Mouse (Mus musculus) ES-E14 (cell line): ENCODE data around the gene Ank2. TPM values are rescaled to one million over a fixed set of nuclear protein-coding genes. Genes with fewer than 3 reads are reported as not detected.

ENCODE experiments used
- DNase-seq: peaks from one replicate; pipeline ENCODE4 v3.0.0-alpha.2; 2013; ENCODE audit warnings: low read depth, low spot score
- H3K27ac ChIP-seq: 2 replicates; pipeline ENCODE4 v1.5.1; 2012; ENCODE audit warnings: low read depth, mild to moderate bottlenecking, low read length, moderate library complexity, mixed read lengths; ENCODE audit not compliant: poor library complexity, insufficient read depth, severe bottlenecking
- H3K36me3 ChIP-seq: 2 replicates; pipeline ENCODE4 v1.6.1; 2012; ENCODE audit warnings: mild to moderate bottlenecking, low read length, moderate library complexity, mixed read lengths; ENCODE audit not compliant: control insufficient read depth, poor library complexity, insufficient read depth, severe bottlenecking
- H3K4me1 ChIP-seq, 2 experiments: fragments of 150-350 bp in 1 of 2; sonication (generic) in 1 of 2; 2 replicates each; pipeline ENCODE4 v1.6.1; 2012; ENCODE audit warnings: low read length in 2 of 2, mild to moderate bottlenecking in 1 of 2, mixed read lengths in 1 of 2; ENCODE audit not compliant: control insufficient read depth in 2 of 2, insufficient read depth in 2 of 2, poor library complexity in 1 of 2
- H3K4me3 ChIP-seq, 2 experiments: fragments of 150-350 bp in 1 of 2; sonication (generic) in 1 of 2; 2 replicates each; pipeline ENCODE4 v1.5.1; 2012; ENCODE audit warnings: low read length in 2 of 2, low read depth in 1 of 2, mild to moderate bottlenecking in 1 of 2, mixed read lengths in 1 of 2; ENCODE audit not compliant: insufficient read depth in 1 of 2, poor library complexity in 1 of 2, severe bottlenecking in 1 of 2
- H3K9ac ChIP-seq: 2 replicates; pipeline ENCODE4 v1.6.1; 2012; ENCODE audit warnings: low read depth, mild to moderate bottlenecking, low read length, mixed read lengths; ENCODE audit not compliant: poor library complexity, insufficient read depth, severe bottlenecking
- H3K9me3 ChIP-seq: fragments of 150-350 bp; sonication (generic); 2 replicates; pipeline ENCODE4 v1.6.1; 2012; ENCODE audit warnings: low read depth, mild to moderate bottlenecking, low read length; ENCODE audit not compliant: control insufficient read depth, insufficient read depth
- CHD2 ChIP-seq: IDR thresholded peaks from 2 replicates; pipeline ENCODE4 v1.6.1; 2014; ENCODE audit warnings: mild to moderate bottlenecking, low read depth, low read length, inconsistent platforms
- HCFC1 ChIP-seq: IDR thresholded peaks from 2 replicates; pipeline ENCODE4 v1.6.1; 2012; ENCODE audit warnings: low read length, inconsistent platforms, borderline replicate concordance; ENCODE audit not compliant: insufficient read depth
- MAFK ChIP-seq: IDR thresholded peaks from 2 replicates; pipeline ENCODE4 v1.6.1; 2014; ENCODE audit warnings: mild to moderate bottlenecking, low read depth, low read length, inconsistent platforms; ENCODE audit not compliant: insufficient read depth
- ZC3H11A ChIP-seq: IDR thresholded peaks from 2 replicates; pipeline ENCODE4 v1.6.1; 2012; ENCODE audit warnings: low read depth, mild to moderate bottlenecking, inconsistent platforms, low read length, borderline replicate concordance
- ZNF384 ChIP-seq: IDR thresholded peaks from 2 replicates; pipeline ENCODE4 v1.6.1; 2012; ENCODE audit warnings: low read depth, low read length, inconsistent platforms
- in situ Hi-C, 2 experiments: fragments of 600-800 bp; cut with MboI; formaldehyde crosslinking; loops; one replicate each; pipeline ENCODE4 v1.15.1; 2025; ENCODE audit warnings: low sequenced_read_pairs in 2 of 2, inconsistent platforms in 1 of 2; ENCODE audit not compliant: unreplicated experiment in 2 of 2
- total RNA-seq: library from RNA; depleted of rRNA; stranded (reverse); fragments of 300-350 nt; gene quantifications from 2 replicates; pipeline ENCODE4 v1.2.3, GENCODE M21; 2012

Ank2 gene
- total RNA-seq, 1 experiment = 15.2 TPM

DNA sequence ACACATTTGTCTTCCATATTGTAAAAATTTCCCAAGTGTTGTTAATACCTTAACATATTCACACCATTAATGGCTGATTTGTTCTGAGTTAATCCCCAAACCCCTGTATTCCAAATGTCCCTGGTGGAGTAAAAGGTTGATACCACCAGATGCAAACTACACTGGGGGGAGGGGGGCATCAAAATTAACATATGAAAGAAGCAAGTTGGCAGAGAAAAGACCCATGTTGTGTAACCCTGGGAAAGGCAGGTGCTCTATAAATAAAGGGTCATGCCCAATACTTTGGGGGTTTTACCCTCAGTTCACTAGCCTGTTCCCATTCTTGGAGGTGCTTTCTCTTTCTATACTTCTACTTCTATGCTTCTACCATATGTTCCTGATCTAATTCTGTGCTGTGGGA, 198.4 kb downstream of the Ank2 start:
- in situ Hi-C loops = no loop called here
- no peak overlapping the region for H3K27ac ChIP-seq
- no peak for DNase-seq

DNA sequence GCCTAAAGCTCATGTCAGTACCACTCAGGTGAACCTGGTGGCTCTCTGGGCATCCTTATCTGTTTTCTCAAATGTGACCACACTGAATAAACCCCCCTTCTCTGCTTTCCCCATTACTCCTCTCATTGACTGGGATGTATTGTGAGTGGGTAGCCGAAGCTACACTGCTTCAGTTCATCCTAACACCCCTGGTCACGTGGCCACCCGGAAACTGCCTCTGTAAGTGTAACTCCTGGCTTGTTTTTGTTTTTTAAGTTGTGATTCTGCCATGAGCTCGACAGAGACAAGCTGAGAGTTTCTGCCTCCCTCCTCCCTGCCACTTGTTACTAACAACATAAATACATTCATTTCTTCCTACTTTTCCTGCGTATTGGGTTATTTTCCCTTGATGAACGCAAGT, 203.2 kb downstream of the Ank2 start:
- no peak for TF ChIP-seq HCFC1
- TF ChIP-seq ZNF384 = no peak
- no peak for TF ChIP-seq ZC3H11A
- H3K9me3 ChIP-seq = no peaks in the 10 kb centered on the region
- DNase-seq = no peak
- no peak overlapping the region for H3K9ac ChIP-seq
- H3K4me1 ChIP-seq = 0 out of 4 replicates have a peak, but pooled peaks cover 0 to 2% of the 10 kb centered on the region in 2 experiments
- no peak overlapping the region for H3K4me3 ChIP-seq
- H3K27ac ChIP-seq = no peak overlapping the region
- in situ Hi-C loops = no loop called here
- H3K36me3 ChIP-seq = no peaks in the 10 kb centered on the region

More for the DNA sequence above, 198.4 kb downstream of the Ank2 start:
- TF ChIP-seq HCFC1 (no peak), ZC3H11A (no peak), CHD2 (no peak), MAFK (no peak), ZNF384 (no peak)
- Histone ChIP-seq H3K4me3 (no peak overlapping the region), H3K4me1 (peaks cover 0 to 2% of the 10 kb centered on the region in 2 experiments; a peak in 1 of 4 replicates), H3K9ac (no peak overlapping the region), H3K9me3 (no peaks in the 10 kb centered on the region), H3K36me3 (no peaks in the 10 kb centered on the region)

DNA sequence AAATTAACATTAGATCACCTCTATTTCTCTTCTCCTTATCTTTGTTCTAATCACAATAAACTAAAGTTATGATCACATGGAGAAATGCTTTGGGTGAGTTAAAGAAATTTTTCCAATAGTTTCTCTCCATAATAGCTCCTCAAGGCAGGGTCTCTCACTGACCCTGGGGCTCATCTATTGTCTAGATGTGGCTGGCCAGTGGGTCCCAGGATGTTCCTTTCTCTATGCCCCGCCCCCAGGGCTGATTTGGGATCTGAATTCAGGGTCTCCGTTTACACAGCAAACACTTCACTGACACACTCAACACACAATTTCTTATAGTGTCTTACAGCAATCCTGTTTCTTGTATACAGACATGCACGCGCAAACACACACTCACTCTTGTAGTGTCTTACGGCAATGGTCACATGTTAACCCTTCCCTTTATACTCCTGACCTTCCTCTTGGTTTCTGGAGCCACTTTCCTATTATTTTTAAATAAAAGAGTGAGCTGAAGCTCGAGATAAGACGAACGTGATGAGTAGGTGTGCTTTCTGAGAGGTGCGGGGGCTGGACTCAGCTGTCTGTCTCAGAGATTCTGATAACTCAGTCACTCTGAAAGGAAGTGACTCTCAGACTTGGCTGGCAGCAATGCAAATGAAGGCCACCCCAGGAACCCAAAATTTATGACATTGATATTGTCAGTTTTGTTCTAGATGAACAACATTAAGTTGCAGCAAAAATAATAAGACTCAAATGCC, 204.4 kb downstream of the Ank2 start:
- in situ Hi-C loops = no loop called here
- H3K9me3 ChIP-seq = no peaks in the 10 kb centered on the region
- no peak for TF ChIP-seq CHD2
- no peak for TF ChIP-seq ZC3H11A
- TF ChIP-seq HCFC1 = no peak
- no peak for TF ChIP-seq MAFK
- no peak for TF ChIP-seq ZNF384
- H3K9ac ChIP-seq = no peak overlapping the region
- no peak for DNase-seq
- H3K4me3 ChIP-seq = no peak overlapping the region
- no peak overlapping the region for H3K27ac ChIP-seq
- H3K4me1 ChIP-seq = 0 out of 4 replicates have a peak, but pooled peaks cover 0 to 2% of the 10 kb centered on the region in 2 experiments
- no peaks in the 10 kb centered on the region for H3K36me3 ChIP-seq

DNA sequence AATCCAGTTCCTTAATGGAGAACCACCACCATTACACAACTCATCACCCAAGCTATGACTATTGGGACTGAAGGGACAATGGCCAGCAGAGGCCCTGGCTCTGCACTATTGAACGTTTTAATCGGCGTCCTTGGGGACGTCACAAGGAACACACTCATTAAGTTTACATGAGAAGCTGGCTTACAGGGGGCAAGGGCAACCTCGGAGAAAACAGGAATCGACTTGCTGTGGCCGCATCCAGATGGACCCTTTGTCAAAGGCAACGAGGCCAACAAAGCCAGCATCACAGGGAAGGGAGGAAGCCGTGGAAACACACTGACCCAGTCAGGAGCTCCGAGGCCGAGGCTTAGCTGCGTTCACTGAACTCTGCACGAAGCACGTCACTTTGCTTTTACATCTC, 205.1 kb downstream of the Ank2 start:
- Histone ChIP-seq H3K9me3 (no peaks in the 10 kb centered on the region), H3K4me3 (no peak overlapping the region), H3K4me1 (0 out of 4 replicates have a peak, but pooled peaks cover 0 to 2% of the 10 kb centered on the region in 2 experiments), H3K36me3 (no peaks in the 10 kb centered on the region), H3K27ac (no peak overlapping the region), H3K9ac (no peak overlapping the region)
- TF ChIP-seq ZNF384 = no peak
- TF ChIP-seq ZC3H11A = no peak
- no peak for DNase-seq
- in situ Hi-C loops = no loop called here

DNA sequence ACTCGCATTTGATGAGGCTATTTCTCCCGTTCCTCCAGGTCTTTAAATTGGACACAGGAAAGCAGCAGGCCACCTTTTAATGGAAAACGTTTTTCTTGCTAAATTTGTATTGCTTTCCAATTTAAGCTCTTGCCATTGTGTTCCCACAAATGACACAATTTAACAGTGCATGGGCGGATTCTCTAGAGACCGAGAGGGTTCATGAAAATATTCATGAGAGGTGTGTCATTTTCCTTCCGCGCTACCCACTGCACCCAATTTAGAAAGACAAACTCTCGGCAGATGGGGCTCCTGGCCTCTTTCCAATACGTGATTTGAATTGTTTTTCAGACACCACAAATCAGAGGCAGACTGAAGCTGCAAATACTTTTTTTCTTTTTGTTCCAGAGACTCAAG, 205.7 kb downstream of the Ank2 start:
- in situ Hi-C loops = no loop called here
- H3K36me3 ChIP-seq = no peaks in the 10 kb centered on the region
- H3K4me3 ChIP-seq = no peak overlapping the region
- no peak overlapping the region for H3K27ac ChIP-seq
- H3K4me1 ChIP-seq = 0 out of 4 replicates have a peak, but pooled peaks cover 0 to 2% of the 10 kb centered on the region in 2 experiments
- no peak for DNase-seq
- no peak overlapping the region for H3K9ac ChIP-seq
- H3K9me3 ChIP-seq = no peaks in the 10 kb centered on the region
- TF ChIP-seq HCFC1 = no peak
- no peak for TF ChIP-seq MAFK
- no peak for TF ChIP-seq CHD2
- no peak for TF ChIP-seq ZNF384
- TF ChIP-seq ZC3H11A = no peak
